Mouse (Mus musculus) monocyte, adult 5-6 weeks (primary cell): ENCODE measurements at regions not wholly inside any gene's neighbourhood (a gene's known extent, or its start where the extent isn't known, plus 50 kb on each side); places are given as distances from the start of the nearest gene placed in this dataset.
"Not testable (repeated sequence)": the region's sequence is repeated elsewhere in the genome, so short reads cannot be mapped to it uniquely, and the experiment has no call there.

Source experiments
- ATAC-seq: fragments of 153-309, 156-312 bp; replicated peaks from 2 replicates; pipeline ENCODE4 v1.8.0; 2017; ENCODE audit warnings: mild to moderate bottlenecking; ENCODE audit not compliant: low TSS enrichment, insufficient number of reproducible peaks, severe bottlenecking, poor library complexity, low FRiP score

- no peak for ATAC-seq
These were observed 202.2 kb upstream of the Sema6d start for GRCm38 (mm10) chr2:123887587-123887986.

GRCm38 (mm10) chr2:123911921-123912320, 177.8 kb upstream of the Sema6d start:
- not testable (repeated sequence) for ATAC-seq

GRCm38 (mm10) chr2:123914021-123914420, 175.7 kb upstream of the Sema6d start:
- ATAC-seq, result no peak

- ATAC-seq, result no peak
These were observed 169.4 kb upstream of the Sema6d start for GRCm38 (mm10) chr2:123920418-123920817.

- ATAC-seq, result no peak
These were observed 161.7 kb upstream of the Sema6d start for GRCm38 (mm10) chr2:123928066-123928465.

- no peak for ATAC-seq
These were observed 152.9 kb upstream of the Sema6d start for GRCm38 (mm10) chr2:123936896-123937295.

GRCm38 (mm10) chr2:123963606-123964005, 126.2 kb upstream of the Sema6d start:
- ATAC-seq, result no peak

GRCm38 (mm10) chr2:124003507-124003906, 86.3 kb upstream of the Sema6d start:
- ATAC-seq, result 0 out of 2 replicates have a peak, but pooled peaks have one; percentile 66

- ATAC-seq, result no peak
These were observed 74.2 kb upstream of the Sema6d start for GRCm38 (mm10) chr2:124015542-124015941.
